Mouse (Mus musculus): ENCODE data around the gene A030005K14Rik. TPM values are rescaled to one million over a fixed set of nuclear protein-coding genes. Genes with fewer than 3 reads are reported as not detected.

Gene A030005K14Rik
- polyA plus RNA-seq, 1 experiment from 2014 or later = not detected

DNA sequence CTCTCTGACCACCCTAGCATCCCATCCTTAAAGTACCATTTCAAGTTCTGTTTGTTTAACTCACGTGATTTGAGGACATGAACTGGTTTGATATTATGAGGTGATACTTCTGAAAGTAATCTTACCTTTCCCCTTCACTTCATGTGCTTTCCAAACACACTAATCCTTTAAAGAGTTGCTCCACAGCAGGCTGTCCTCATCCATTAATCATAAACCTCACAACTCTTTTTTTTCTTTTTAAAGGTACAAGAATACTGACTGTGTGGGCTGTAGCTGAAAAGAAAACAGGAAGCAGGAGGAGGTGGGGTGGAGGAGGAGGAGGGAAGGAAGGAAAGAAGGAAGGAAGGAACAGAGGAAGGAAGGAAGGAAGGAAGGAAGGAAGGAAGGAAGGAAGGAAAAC lies 27.2 kb downstream of the A030005K14Rik start:
- no peaks in the 10 kb centered on the region for H3K4me1 ChIP-seq (replicated peaks)
- H3K4me3 ChIP-seq (replicated peaks) = no peak overlapping the region
- H3K9ac ChIP-seq = no peak overlapping the region
- no peaks in the 10 kb centered on the region for H3K36me3 ChIP-seq
- H3K9me3 ChIP-seq = no peaks in the 10 kb centered on the region
- H3K27ac ChIP-seq = no peak overlapping the region
- H3K4me2 ChIP-seq (replicated peaks) = no peak overlapping the region
- no peaks in the 10 kb centered on the region for H3K27me3 ChIP-seq (replicated peaks)
- no peak for ATAC-seq
- WGBS = 36% methylated on average over 1 of the region's 1 CpGs

DNA sequence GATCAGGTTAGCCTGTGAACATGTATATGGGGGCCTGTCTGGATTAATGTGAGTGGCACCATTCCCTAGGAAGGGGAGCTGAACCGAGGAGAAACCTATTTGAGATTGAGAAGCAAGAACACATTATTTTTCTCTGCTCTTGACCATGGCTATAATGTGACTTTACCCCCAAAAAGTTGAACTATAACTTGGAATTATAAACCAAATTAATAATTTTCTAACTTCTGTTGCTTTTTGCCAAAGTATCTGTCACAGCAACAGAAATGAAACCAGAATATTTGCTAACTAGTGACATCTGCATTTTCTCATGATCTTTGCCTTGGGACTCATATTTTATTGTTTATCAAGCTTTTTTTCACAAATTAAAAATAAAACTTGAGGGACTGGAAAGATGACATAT lies 42.6 kb downstream of the A030005K14Rik start:
- no peak for ATAC-seq
- H3K4me1 ChIP-seq (replicated peaks) = no peaks in the 10 kb centered on the region
- H3K36me3 ChIP-seq = no peaks in the 10 kb centered on the region
- no peaks in the 10 kb centered on the region for H3K27me3 ChIP-seq (replicated peaks)
- H3K9me3 ChIP-seq = no peaks in the 10 kb centered on the region
- no peak overlapping the region for H3K4me2 ChIP-seq (replicated peaks)
- no peak overlapping the region for H3K9ac ChIP-seq
- H3K27ac ChIP-seq = no peak overlapping the region
- H3K4me3 ChIP-seq (replicated peaks) = no peak overlapping the region
- WGBS = 54% methylated on average over 1 of the region's 1 CpGs

DNA sequence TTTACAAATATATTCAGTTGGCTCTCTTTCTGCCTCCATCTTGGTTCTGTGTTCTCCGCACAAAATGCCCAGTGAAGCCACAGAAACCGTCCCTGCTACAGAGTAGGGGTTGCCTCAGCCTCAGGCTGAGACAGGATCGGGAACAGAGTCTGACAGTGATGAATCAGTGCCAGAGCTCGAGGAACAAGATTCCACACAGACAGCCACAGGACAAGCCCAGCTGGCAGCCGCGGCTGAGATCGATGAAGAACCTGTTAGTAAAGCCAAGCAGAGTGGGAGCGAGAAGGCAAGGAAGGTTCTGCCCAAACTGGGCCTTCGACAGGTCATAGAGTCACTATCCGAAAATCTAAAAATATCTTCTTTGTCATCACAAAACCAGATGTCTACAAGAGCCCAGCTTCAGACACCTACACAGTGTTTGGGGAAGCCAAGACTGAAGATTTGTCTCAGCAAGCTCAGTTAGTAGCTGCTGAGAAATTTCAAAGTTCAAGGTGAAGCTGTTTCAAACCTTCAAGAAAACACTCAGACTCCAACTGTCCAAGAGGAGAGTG lies 43.8 kb downstream of the A030005K14Rik start:
- ATAC-seq = no peak
- WGBS = 70% methylated on average over 10 of the region's 10 CpGs
- no peaks in the 10 kb centered on the region for H3K4me1 ChIP-seq (replicated peaks)

DNA sequence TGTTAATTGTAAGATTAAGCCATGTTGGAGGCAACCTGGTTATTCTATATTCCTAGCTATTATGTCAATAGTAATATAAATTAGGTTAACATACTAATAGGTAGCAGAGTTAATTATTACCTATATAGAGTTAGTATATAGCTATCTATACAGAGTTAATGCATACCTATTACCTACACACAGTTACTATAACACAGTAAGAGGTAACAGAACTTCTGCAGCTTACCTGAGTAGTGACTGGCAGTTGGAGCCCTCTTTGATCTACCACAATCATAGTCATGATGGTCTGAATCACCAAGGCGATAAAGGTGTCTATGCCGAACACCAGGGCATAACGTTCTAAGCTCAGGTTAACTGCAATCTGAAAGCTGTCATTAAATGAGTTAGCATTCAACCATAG lies 44.7 kb downstream of the A030005K14Rik start:
- Histone ChIP-seq H3K4me3 (replicated peaks) (no peak overlapping the region), H3K27ac (no peak overlapping the region), H3K9ac (no peak overlapping the region), H3K27me3 (replicated peaks) (no peaks in the 10 kb centered on the region), H3K9me3 (no peaks in the 10 kb centered on the region), H3K36me3 (no peaks in the 10 kb centered on the region), H3K4me1 (replicated peaks) (no peaks in the 10 kb centered on the region), H3K4me2 (replicated peaks) (no peak overlapping the region)
- 71% methylated on average over 3 of the region's 3 CpGs for WGBS
- peak; percentile 59 for ATAC-seq

More for the DNA sequence above, 43.8 kb downstream of the A030005K14Rik start:
- Histone ChIP-seq H3K27ac (no peak overlapping the region), H3K36me3 (no peaks in the 10 kb centered on the region), H3K9ac (no peak overlapping the region), H3K27me3 (replicated peaks) (no peaks in the 10 kb centered on the region), H3K9me3 (no peaks in the 10 kb centered on the region), H3K4me3 (replicated peaks) (no peak overlapping the region), H3K4me2 (replicated peaks) (no peak overlapping the region)

Other genes starting within 250 kb of the A030005K14Rik start
- 33.0 and 35.7 TPM in 2 replicates for gene Agfg1, start 219.9 kb downstream of the A030005K14Rik start, polyA plus RNA-seq (2015; fragmentation: Nextera tagmentation; extraction: Ambion mirVana)
- 0.36 TPM in 1 of 2 replicates, not detected in the other for gene A030005L19Rik, start 146.1 kb downstream of the A030005K14Rik start, polyA plus RNA-seq (2015; fragmentation: Nextera tagmentation; extraction: Ambion mirVana)
- not detected in 2 replicates for gene A030014E15Rik, start 134.5 kb downstream of the A030005K14Rik start, polyA plus RNA-seq (2015; fragmentation: Nextera tagmentation; extraction: Ambion mirVana)
- not detected in 2 replicates for gene Gm6217, start 128.0 kb downstream of the A030005K14Rik start, polyA plus RNA-seq (2015; fragmentation: Nextera tagmentation; extraction: Ambion mirVana)
- not detected in 2 replicates for gene A030003K21Rik, start 116.0 kb downstream of the A030005K14Rik start, polyA plus RNA-seq (2015; fragmentation: Nextera tagmentation; extraction: Ambion mirVana)
- gene Gm7544, start 103.4 kb downstream of the A030005K14Rik start, polyA plus RNA-seq (2015; fragmentation: Nextera tagmentation; extraction: Ambion mirVana) = not detected in 2 replicates
- gene Gm47955, start 99.1 kb downstream of the A030005K14Rik start, polyA plus RNA-seq (2015; fragmentation: Nextera tagmentation; extraction: Ambion mirVana) = not detected in 2 replicates
- not detected in 2 replicates for gene Gm47959, start 58.8 kb downstream of the A030005K14Rik start, polyA plus RNA-seq (2015; fragmentation: Nextera tagmentation; extraction: Ambion mirVana)
- gene Slc19a3, start 20.9 kb downstream of the A030005K14Rik start, polyA plus RNA-seq (2015; fragmentation: Nextera tagmentation; extraction: Ambion mirVana) = 1.0 and 1.1 TPM in 2 replicates
- gene Krtap28-10, start 16.9 kb downstream of the A030005K14Rik start, polyA plus RNA-seq (2015; fragmentation: Nextera tagmentation; extraction: Ambion mirVana) = not detected in 2 replicates
- gene Gm47969, start 14.4 kb downstream of the A030005K14Rik start, polyA plus RNA-seq (2015; fragmentation: Nextera tagmentation; extraction: Ambion mirVana) = not detected in 2 replicates
- not detected in 2 replicates for gene Krtap28-13, start 1.6 kb upstream of the A030005K14Rik start, polyA plus RNA-seq (2015; fragmentation: Nextera tagmentation; extraction: Ambion mirVana)
- gene Ccl20, start 57.4 kb upstream of the A030005K14Rik start, polyA plus RNA-seq (2015; fragmentation: Nextera tagmentation; extraction: Ambion mirVana) = 3.6 and 3.9 TPM in 2 replicates
- 0.18 TPM in 1 of 2 replicates, not detected in the other for gene Daw1, start 100.4 kb upstream of the A030005K14Rik start, polyA plus RNA-seq (2015; fragmentation: Nextera tagmentation; extraction: Ambion mirVana)